Mouse (Mus musculus): ENCODE data around the gene C1galt1. TPM values are rescaled to one million over a fixed set of nuclear protein-coding genes. Genes with fewer than 3 reads are reported as not detected.
A peak's percentile ranks its signal among the peaks of the same experiment; 100 is the strongest.

Gene C1galt1
- polyA plus RNA-seq, 1 experiment from 2014 or later = 1.8 TPM

DNA sequence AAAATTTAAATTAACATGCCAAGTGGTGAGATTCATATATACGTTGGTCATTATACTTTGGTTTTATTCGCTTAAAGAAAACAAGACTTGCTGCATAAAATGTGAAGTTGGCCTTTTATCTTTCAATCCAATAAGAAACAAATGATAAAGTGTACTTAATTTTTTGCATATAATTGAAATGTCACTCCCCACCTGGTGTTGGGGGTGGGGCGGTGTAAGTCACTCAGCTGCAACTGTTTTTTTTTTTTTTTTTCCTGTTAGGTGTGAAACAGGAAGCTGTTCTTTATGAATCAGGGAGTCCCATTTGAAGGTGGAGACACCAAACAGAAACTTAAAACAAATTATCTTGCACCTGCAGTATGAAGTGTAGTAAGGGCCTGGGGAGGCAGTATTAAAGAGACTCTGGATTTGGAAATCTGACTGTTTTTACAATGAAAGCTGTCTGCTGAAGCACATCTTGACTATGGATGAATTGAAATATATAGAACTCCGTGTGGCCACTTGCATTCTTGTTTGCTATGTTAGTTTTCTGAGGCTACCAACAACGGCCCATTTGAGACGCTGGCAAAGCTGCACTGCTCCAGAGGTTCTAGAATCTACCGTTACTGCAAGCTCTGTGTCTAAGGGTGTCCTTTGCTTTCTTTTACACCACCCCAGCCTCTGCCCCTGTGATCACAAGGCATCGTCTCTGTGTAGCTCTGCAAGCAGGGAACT lies 2.2 kb downstream of the C1galt1 start:
- 74% methylated on average over 8 of the region's 8 CpGs for WGBS
- H3K27ac ChIP-seq = no peak overlapping the region
- H3K27me3 ChIP-seq (replicated peaks) = no peaks in the 10 kb centered on the region
- no peak for ATAC-seq (replicated peaks)
- H3K36me3 ChIP-seq (replicated peaks) = no peaks in the 10 kb centered on the region
- H3K9me3 ChIP-seq = no peaks in the 10 kb centered on the region
- no peak overlapping the region for H3K4me3 ChIP-seq
- peak overlapping the region; percentile 18 for H3K4me2 ChIP-seq
- H3K9ac ChIP-seq = no peak overlapping the region
- peaks cover 15% of the 10 kb centered on the region for H3K4me1 ChIP-seq

DNA sequence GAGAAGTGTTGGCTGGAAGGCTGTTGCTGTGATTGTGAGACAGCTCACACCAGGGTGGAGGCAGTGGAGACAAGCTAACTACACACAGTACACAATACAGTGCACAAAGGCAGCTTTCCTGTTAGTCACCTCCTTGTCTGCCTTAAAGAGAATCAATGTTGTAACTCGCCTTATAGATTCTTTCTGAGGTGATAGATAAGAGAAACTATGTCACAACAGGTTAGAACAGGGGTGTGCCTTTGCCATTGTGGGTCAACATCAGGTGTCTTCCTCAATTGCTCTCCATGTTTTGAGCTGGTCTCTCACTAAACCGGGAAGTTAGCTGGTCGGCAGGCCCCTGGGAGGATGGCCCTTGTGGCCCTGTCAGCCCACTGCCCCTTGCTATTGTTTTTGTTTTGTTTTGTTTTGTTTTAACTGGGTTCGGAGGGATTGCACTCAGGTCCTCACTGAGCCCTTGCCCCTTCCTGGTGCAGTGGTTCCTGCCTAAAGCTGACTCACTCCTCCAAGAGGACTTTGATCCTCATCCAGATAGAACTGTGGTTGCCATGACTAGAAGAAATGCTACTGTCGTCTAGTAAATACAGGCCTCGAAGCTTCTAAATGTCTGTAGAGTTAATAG lies 3.4 kb downstream of the C1galt1 start:
- Histone ChIP-seq H3K9ac (no peak overlapping the region), H3K9me3 (no peaks in the 10 kb centered on the region), H3K27ac (no peak overlapping the region), H3K27me3 (replicated peaks) (no peaks in the 10 kb centered on the region), H3K4me2 (peak overlapping the region; percentile 18; the same call in 1 of the 2 replicates), H3K4me1 (peaks cover 15% of the 10 kb centered on the region), H3K36me3 (replicated peaks) (no peaks in the 10 kb centered on the region), H3K4me3 (no peak overlapping the region)
- 62% methylated on average over 6 of the region's 6 CpGs for WGBS
- ATAC-seq (replicated peaks) = no peak

DNA sequence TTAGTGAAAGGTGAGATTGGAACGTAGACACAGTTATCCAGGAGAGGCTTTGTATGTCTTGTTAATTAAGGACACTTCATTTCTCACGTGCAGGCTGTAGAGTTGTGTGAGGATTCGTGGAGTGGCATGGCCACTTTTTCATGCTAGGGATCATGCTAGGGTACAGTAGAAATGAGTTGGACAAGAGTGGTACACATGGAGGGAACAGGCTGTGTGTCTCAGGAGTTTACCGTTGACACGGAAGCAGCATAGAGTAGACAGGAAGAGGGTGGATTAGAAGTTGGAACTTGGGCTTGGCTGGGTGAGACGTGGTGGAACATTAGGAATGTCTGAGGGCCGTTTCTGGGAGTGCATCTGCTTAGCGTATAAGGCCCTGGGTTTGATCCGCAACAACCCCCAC lies 4.1 kb downstream of the C1galt1 start:
- Histone ChIP-seq H3K27me3 (replicated peaks) (no peaks in the 10 kb centered on the region), H3K4me2 (no peak overlapping the region), H3K9me3 (no peaks in the 10 kb centered on the region), H3K9ac (no peak overlapping the region), H3K27ac (no peak overlapping the region), H3K4me1 (peaks cover 15% of the 10 kb centered on the region), H3K36me3 (replicated peaks) (no peaks in the 10 kb centered on the region), H3K4me3 (no peak overlapping the region)
- no peak for ATAC-seq (replicated peaks)
- WGBS = 85% methylated on average over 9 of the region's 9 CpGs

DNA sequence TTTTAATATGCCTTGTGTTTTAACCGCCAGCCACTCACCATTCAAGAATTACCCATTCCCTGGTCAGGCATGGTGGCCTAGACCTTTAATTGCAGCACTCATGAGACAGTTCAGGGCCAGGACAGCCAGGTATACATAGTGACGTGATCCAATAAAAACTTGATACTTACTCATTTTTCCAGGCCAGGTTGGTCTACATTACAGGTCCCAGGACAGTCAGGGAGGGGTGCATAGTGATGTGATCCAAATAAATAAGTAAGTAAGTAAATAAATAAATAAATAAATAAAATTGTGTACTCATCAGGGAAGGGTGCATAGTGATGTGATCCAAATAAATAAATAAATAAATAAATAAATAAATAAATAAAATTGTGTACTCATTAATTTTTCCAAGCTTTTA lies 6.4 kb downstream of the C1galt1 start:
- WGBS = 89% methylated on average over 2 of the region's 2 CpGs
- no peak overlapping the region for H3K9ac ChIP-seq
- H3K36me3 ChIP-seq (replicated peaks) = no peaks in the 10 kb centered on the region
- no peaks in the 10 kb centered on the region for H3K9me3 ChIP-seq
- no peak overlapping the region for H3K27ac ChIP-seq
- peaks cover 10% of the 10 kb centered on the region for H3K4me1 ChIP-seq
- no peaks in the 10 kb centered on the region for H3K27me3 ChIP-seq (replicated peaks)
- 0 out of 2 replicates have a peak, but pooled peaks have one; percentile 10 for ATAC-seq (replicated peaks)
- H3K4me2 ChIP-seq = no peak overlapping the region
- no peak overlapping the region for H3K4me3 ChIP-seq

DNA sequence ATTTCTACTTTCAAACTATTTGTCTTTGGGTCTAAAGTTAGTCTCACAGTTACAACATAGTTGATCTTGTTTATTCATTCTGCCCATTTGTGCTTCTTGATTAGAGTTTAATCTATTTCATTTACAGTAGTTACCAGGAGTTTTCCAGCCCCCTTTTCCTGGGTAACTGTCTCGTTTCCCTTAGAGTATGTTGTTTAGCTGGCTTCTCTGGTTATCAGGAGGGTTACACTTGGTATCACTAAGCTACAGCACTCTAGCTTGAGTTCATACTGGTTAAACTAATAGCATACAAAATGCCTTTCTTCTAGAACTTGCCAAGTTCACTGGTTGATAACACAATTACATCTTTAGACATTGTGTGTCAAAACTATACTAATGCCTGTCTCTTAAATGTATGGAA lies 8.3 kb downstream of the C1galt1 start:
- H3K9ac ChIP-seq = no peak overlapping the region
- ATAC-seq (replicated peaks) = no peak
- H3K36me3 ChIP-seq (replicated peaks) = no peaks in the 10 kb centered on the region
- no peak overlapping the region for H3K27ac ChIP-seq
- no peaks in the 10 kb centered on the region for H3K9me3 ChIP-seq
- H3K4me3 ChIP-seq = no peak overlapping the region
- WGBS = 73% methylated on average over 1 of the region's 1 CpGs
- H3K27me3 ChIP-seq (replicated peaks) = no peaks in the 10 kb centered on the region
- no peaks in the 10 kb centered on the region for H3K4me1 ChIP-seq
- H3K4me2 ChIP-seq = no peak overlapping the region

DNA sequence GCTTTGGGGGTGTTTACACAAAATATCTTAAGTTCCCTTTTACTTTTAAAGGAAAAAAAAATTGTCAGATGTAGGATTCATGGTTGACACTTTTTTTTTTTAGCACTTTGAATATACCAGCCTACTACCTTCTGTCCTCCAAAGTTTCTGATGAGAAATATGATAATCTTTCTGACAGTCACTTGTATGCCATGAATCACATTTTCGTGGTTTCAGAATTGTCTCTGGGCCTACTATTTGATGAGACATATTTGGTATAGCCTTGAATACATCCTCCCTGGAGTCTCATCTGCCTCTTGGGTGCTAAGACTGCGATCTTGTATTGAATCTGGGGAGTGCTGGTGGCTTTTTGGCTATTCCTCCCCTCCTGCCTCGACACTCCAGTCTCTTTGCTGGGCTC lies 8.8 kb downstream of the C1galt1 start:
- H3K27me3 ChIP-seq (replicated peaks) = no peaks in the 10 kb centered on the region
- no peak overlapping the region for H3K27ac ChIP-seq
- no peak overlapping the region for H3K9ac ChIP-seq
- H3K36me3 ChIP-seq (replicated peaks) = no peaks in the 10 kb centered on the region
- ATAC-seq (replicated peaks) = no peak
- H3K4me3 ChIP-seq = no peak overlapping the region
- no peak overlapping the region for H3K4me2 ChIP-seq
- H3K4me1 ChIP-seq = no peaks in the 10 kb centered on the region
- 83% methylated on average over 3 of the region's 3 CpGs for WGBS
- H3K9me3 ChIP-seq = no peaks in the 10 kb centered on the region

DNA sequence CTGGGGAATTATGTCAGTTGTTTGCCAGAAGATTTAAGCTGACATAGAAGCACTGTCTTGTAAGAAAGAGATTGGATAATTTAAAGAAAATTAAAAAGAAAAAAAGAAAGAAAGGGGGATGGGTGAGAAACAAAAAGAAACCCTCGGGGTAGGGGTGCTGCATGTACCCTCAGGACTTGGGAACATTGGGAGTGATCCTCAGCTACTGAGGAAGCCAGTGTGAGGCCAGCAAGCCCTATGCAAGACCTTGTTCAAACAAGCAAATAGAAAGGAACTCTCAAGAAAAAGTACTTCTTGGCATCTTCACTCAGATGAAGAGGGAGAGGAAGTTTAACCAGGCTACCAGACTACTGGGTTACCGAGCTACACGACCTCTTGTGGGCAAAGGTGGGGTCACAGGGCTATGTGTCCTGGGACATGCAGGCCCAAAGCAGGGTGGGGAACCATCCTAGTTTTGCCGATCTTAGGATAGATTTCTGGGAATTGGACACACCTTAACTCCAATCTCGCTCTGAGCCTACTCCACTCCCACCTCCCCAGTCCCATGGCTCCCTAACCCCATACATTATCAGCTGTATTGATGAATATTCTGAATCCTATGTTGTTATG lies 12.1 kb downstream of the C1galt1 start:
- no peaks in the 10 kb centered on the region for H3K4me1 ChIP-seq
- H3K9me3 ChIP-seq = no peaks in the 10 kb centered on the region
- H3K4me3 ChIP-seq = no peak overlapping the region
- no peak for ATAC-seq (replicated peaks)
- no peak overlapping the region for H3K27ac ChIP-seq
- no peak overlapping the region for H3K4me2 ChIP-seq
- WGBS = 80% methylated on average over 5 of the region's 5 CpGs
- no peak overlapping the region for H3K9ac ChIP-seq
- no peaks in the 10 kb centered on the region for H3K36me3 ChIP-seq (replicated peaks)
- H3K27me3 ChIP-seq (replicated peaks) = no peaks in the 10 kb centered on the region

DNA sequence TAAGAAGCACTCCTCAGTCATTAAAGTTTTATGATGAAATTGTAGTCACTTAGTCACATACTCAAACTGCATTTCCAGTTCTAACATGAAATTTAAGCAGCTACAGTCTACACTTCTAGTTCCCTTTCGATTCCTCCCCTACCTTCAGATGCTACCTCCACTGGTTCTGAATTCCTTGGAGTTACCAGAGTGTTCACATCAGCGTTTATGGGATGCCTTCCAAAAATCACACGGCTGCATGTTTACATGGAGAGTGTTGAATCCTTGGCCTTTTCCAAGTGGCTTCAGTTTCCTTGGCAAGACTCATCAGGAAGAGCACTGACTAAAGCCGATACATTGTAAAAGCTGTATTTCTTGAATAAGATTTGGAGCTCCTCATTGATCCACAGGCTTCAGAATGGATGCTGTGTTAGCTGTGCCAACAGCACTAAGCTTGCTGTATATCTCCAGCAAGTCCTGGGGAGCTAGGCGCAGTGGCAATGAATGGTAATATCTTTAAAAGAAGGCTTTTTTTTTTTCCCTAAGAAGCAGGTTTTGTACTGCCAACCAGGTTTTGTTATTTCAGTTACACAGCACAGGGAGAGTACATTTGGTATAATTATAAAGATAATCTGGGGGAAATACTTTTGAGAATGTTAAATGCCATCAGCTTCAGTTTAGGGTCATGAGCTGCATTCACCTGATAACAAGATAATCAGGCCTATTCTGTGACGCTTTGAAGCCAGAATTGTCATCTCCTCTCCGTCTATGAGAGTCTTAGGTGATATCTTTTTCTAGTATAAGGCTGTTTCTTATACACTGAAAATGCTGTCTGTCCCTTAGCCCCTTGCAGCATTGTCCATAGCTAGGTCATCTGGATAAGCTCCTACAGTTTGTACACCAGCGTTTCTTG lies 13.0 kb downstream of the C1galt1 start:
- H3K36me3 ChIP-seq (replicated peaks) = no peaks in the 10 kb centered on the region
- WGBS = 81% methylated on average over 8 of the region's 8 CpGs
- H3K27me3 ChIP-seq (replicated peaks) = no peaks in the 10 kb centered on the region
- H3K4me1 ChIP-seq = no peaks in the 10 kb centered on the region
- no peak overlapping the region for H3K4me2 ChIP-seq
- no peak overlapping the region for H3K9ac ChIP-seq
- H3K27ac ChIP-seq = no peak overlapping the region
- no peaks in the 10 kb centered on the region for H3K9me3 ChIP-seq
- ATAC-seq (replicated peaks) = no peak
- H3K4me3 ChIP-seq = no peak overlapping the region

DNA sequence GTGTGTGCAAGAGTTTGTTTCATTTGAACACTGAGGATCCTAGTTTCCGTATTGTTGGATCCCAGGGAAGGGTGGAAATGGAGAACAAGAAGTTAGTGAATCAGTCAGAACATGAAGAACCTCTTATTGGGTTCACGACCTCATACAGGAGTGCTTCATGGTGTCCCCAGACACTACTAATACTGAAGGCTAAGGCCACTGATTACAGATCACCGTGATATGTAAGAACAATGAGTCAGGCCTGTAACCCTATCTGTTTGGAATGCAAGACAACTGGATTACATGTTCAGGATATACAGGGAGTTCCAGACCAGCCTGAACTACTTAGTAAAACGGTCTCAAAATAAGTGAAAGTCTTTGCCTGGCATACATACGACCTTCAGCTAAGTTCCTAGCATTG lies 13.9 kb downstream of the C1galt1 start:
- Histone ChIP-seq H3K9me3 (no peaks in the 10 kb centered on the region), H3K36me3 (replicated peaks) (no peaks in the 10 kb centered on the region), H3K4me1 (no peaks in the 10 kb centered on the region), H3K27me3 (replicated peaks) (no peaks in the 10 kb centered on the region), H3K4me2 (no peak overlapping the region), H3K4me3 (no peak overlapping the region), H3K9ac (no peak overlapping the region), H3K27ac (no peak overlapping the region)
- 82% methylated on average over 5 of the region's 5 CpGs for WGBS
- ATAC-seq (replicated peaks) = no peak

DNA sequence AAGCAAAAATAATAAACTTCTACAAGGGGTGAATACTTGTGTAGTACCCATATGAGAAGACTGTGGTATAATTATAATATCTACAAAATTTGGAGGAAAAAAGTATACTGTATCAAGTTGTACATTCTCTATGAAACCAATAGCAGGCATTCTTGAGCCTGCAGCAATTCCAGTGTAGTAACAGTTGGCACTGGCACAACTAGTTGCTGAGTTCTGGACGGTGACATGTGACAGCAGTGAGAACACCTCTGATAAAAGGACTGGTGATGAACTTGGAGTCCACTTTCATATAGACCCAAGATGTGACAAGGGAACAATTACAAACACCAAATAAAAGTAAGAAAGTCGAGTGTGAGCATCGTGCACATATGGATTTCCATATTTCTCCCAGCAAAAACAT lies 14.5 kb downstream of the C1galt1 start:
- Histone ChIP-seq H3K27me3 (replicated peaks) (no peaks in the 10 kb centered on the region), H3K36me3 (replicated peaks) (no peaks in the 10 kb centered on the region), H3K4me3 (no peak overlapping the region), H3K4me2 (no peak overlapping the region), H3K27ac (no peak overlapping the region), H3K9ac (no peak overlapping the region), H3K9me3 (no peaks in the 10 kb centered on the region), H3K4me1 (no peaks in the 10 kb centered on the region)
- 92% methylated on average over 3 of the region's 3 CpGs for WGBS
- no peak for ATAC-seq (replicated peaks)

DNA sequence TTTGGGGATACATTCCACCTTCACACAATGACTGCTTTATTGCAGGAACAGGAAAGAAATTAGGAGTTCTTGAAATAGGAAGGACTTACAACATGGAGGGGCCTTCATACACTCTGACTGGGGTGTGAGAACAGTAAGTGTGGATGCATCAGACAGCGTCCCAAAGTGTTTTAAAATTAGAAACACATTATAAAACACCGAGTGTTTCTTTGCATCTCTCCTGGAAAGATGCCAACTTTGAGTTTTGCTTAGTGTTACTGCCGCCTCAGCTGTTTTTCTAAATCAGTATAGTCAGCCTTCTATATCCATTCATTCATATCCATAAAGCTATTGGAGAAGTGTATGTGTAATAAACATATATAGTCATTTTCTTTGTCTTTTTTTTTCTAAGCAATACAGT lies 16.4 kb downstream of the C1galt1 start:
- no peak for ATAC-seq (replicated peaks)
- H3K36me3 ChIP-seq (replicated peaks) = no peaks in the 10 kb centered on the region
- no peaks in the 10 kb centered on the region for H3K4me1 ChIP-seq
- WGBS = 81% methylated on average over 3 of the region's 3 CpGs
- no peak overlapping the region for H3K4me2 ChIP-seq
- no peaks in the 10 kb centered on the region for H3K27me3 ChIP-seq (replicated peaks)
- H3K4me3 ChIP-seq = no peak overlapping the region
- H3K27ac ChIP-seq = no peak overlapping the region
- no peaks in the 10 kb centered on the region for H3K9me3 ChIP-seq
- no peak overlapping the region for H3K9ac ChIP-seq

DNA sequence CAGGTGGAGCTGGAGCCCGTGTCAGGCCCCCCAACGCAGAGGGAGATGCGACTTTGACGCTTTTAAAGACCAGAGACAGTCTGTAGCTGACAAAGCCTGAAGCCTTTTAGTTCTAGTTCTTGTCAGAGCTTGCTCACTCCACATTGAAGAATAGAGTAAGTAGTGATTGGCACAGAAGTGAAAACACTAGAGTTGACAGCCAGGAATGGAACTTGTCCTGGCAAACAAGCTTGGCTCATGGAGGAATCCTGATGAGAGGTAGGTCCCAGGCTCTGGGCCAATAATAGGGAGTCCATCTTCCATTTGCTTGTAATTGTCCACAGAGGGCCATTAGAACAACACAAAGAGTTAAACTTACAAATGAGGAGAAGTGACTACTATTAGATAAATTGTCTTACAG lies 18.7 kb downstream of the C1galt1 start:
- Histone ChIP-seq H3K9ac (no peak overlapping the region), H3K9me3 (no peaks in the 10 kb centered on the region), H3K27ac (no peak overlapping the region), H3K4me3 (no peak overlapping the region), H3K27me3 (replicated peaks) (no peaks in the 10 kb centered on the region), H3K36me3 (replicated peaks) (peaks cover 4% of the 10 kb centered on the region; the same call in 1 of the 2 replicates), H3K4me1 (no peaks in the 10 kb centered on the region), H3K4me2 (no peak overlapping the region)
- 87% methylated on average over 4 of the region's 4 CpGs for WGBS
- no peak for ATAC-seq (replicated peaks)
